ENCODE assay signal across 25 mouse cellular contexts in genomic region chr13:41384896-41385295, GRCm38 (mm10).
"Had no signal": no experiment of that assay in that cellular context is flagged by ENCODE, and none has a peak within 500 bp of the region (broad histone marks: within the 10 kb centered on the region; RNA-seq: fewer than 3 reads in every experiment).

No protein-coding gene starts in this region.

- H3K36me3 ChIP-seq: embryonic facial prominence, embryonic 12.5 days; embryonic facial prominence, embryonic 13.5 days; embryonic facial prominence, embryonic 15.5 days; forebrain, embryonic 10.5 days; forebrain, embryonic 12.5 days; forebrain, embryonic 15.5 days had no signal

- H3K27ac ChIP-seq: embryonic facial prominence, embryonic 12.5 days; forebrain, embryonic 10.5 days; forebrain, embryonic 12.5 days; forebrain, embryonic 13.5 days; forebrain, embryonic 15.5 days; gastrocnemius, adult 2 months; heart, adult 2 months had no signal

- ATAC-seq: forebrain, embryonic 13.5 days; forebrain, embryonic 14.5 days; forebrain, embryonic 15.5 days; forebrain, embryonic 16.5 days; forebrain, postnatal 0 days had no signal

- H3K9ac ChIP-seq: embryonic facial prominence, embryonic 12.5 days; embryonic facial prominence, embryonic 13.5 days; embryonic facial prominence, embryonic 15.5 days; forebrain, embryonic 12.5 days; forebrain, embryonic 13.5 days; forebrain, embryonic 15.5 days; forebrain, postnatal 0 days had no signal

- H3K4me3 ChIP-seq: embryonic facial prominence, embryonic 12.5 days; embryonic facial prominence, embryonic 13.5 days; embryonic facial prominence, embryonic 15.5 days; erythroblast, embryonic 14.5 days; forebrain, embryonic 10.5 days; forebrain, embryonic 12.5 days; forebrain, embryonic 13.5 days; forebrain, embryonic 15.5 days; gastrocnemius, adult 2 months; heart, adult 2 months had no signal

- H3K4me1 ChIP-seq: embryonic facial prominence, embryonic 12.5 days; embryonic facial prominence, embryonic 15.5 days; forebrain, embryonic 10.5 days; forebrain, embryonic 12.5 days; forebrain, embryonic 13.5 days; forebrain, embryonic 15.5 days had no signal

- H3K9me3 ChIP-seq: embryonic facial prominence, embryonic 12.5 days; embryonic facial prominence, embryonic 13.5 days; embryonic facial prominence, embryonic 15.5 days; forebrain, embryonic 10.5 days; forebrain, embryonic 12.5 days; forebrain, embryonic 13.5 days; forebrain, embryonic 15.5 days had no signal

- H3K27me3 ChIP-seq: embryonic facial prominence, embryonic 12.5 days; embryonic facial prominence, embryonic 13.5 days; embryonic facial prominence, embryonic 15.5 days; forebrain, embryonic 12.5 days; forebrain, embryonic 13.5 days; forebrain, embryonic 15.5 days had no signal

- H3K4me2 ChIP-seq: embryonic facial prominence, embryonic 12.5 days; embryonic facial prominence, embryonic 13.5 days; embryonic facial prominence, embryonic 15.5 days; forebrain, embryonic 12.5 days; forebrain, embryonic 13.5 days; forebrain, embryonic 15.5 days had no signal

- DNase-seq: cerebellum, adult 18-20 months; cerebellum, adult 2 months; cerebellum, adult 8-10 months; cerebellum, adult 9-10 months; cerebellum, adult 9-11 months; cerebellum, postnatal 25 days; embryo, embryonic 11 days; forebrain, postnatal 0 days; gastrocnemius, adult 2 months; gastrocnemius, postnatal 10 days; gastrocnemius, postnatal 14 days; gastrocnemius, postnatal 25 days; gastrocnemius, postnatal 36 days; heart, adult 18-20 months; heart, adult 2 months had no signal
